Mouse (Mus musculus) adrenal gland, postnatal 4 days (tissue): ENCODE results near the gene Efcab11. TPM values are rescaled to one million over a fixed set of nuclear protein-coding genes. Genes with fewer than 3 reads are reported as not detected.

ENCODE experiments used
- DNase-seq, 2 experiments: peaks; one replicate each; pipeline ENCODE4 v3.0.0; 2021 to 2022; ENCODE audit warnings: low spot score in 2 of 2, mixed read lengths in 2 of 2
- total RNA-seq, 2 experiments: library from RNA; stranded (reverse); gene quantifications; 2 replicates each; pipeline ENCODE4 v1.2.3; 2021

Gene Efcab11
- total RNA-seq, 2 experiments from 2014 or later, result 2.3 to 2.7 TPM

DNA sequence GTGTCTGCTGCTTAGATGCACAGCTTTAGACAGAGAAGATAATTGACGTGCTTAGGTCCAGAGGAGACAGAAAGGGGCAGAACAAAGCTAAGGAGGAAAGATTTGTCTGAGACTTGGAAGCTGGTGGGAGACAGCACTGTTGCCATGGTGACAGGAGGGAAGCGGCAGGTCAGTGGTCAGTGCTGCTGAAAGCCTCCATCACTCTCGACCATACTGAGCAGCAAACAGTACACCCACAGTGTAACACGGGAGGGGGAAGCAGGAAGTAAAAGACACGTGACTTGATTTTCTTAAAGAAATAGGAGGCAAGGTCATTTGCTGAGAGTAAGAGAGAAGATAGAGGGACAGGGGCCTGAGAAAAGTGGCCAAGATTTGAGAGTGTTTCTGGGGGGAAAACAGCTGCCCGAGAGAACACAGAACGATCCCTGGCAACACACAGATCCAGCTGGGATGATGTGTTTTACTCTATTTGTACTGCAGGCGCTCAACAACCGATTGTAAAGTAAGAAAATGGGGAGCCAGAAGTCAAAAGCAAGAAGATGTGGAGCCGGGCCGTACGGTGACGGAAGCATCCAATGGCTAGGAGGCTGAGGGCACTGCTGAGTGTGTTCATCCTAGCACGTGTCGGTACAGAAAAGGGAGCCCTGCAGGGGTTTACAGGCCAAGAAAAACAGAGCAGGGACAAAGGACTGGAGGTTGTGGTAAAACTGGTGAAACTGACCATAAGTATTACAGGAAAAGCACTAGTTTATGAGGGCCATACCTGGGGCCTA, 126.3 kb downstream of the Efcab11 start:
- no peak for DNase-seq

DNA sequence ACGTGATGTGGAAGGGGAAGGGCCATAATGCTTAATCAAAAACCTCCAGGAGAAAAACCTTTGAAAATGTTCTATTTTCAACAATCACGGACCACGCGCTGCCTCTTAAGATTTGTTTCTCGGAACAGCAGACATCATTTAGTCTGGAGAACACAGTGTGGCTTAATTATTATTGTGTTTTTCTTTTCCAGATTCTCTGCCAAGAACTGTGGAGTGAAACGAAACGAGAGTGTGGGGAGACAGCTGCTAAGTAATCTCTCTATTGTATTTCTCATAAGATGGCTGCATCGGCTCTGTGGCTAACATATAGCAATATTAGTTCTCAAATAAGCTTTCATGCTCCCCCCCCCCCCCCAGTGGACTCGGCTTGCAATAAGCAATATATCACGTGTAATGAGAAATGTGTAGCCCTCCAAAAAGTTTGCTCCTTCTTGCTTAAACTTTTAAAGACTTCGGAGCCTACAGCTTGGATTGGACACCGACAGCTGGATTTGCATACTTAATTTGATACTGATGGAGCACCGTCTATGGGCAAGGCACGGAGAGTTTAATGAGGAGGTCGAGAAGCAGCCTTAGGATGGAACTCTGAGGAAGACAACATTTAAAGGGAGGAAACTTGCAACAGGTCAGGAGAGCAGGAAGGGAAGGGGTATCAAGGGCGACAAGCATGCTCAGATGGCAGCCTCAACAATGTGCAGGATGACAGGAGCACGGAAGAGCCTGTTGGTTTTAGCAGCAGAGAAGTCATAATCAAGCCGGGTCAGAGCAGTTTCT, 127.1 kb downstream of the Efcab11 start:
- no peak for DNase-seq

DNA sequence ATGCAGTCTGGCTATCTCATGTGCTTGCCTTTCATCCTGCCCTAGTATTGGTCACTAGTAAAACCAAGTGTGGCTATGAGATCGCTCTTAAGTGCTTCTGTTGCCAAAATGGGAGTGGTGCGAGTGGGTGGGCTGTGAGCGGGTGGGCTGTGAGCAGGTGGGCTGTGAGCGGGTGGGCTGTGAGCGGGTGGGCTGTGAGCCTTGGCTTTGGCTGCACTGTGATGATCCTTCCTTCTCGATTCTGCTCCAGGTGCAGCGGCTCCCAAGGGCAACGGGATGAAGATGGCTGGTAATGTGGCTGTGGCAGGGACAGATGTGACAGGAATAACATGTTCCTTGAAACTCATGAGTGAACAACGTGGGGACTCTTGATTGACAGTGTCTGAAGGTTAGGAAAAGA, 128.0 kb downstream of the Efcab11 start:
- no peak for DNase-seq

DNA sequence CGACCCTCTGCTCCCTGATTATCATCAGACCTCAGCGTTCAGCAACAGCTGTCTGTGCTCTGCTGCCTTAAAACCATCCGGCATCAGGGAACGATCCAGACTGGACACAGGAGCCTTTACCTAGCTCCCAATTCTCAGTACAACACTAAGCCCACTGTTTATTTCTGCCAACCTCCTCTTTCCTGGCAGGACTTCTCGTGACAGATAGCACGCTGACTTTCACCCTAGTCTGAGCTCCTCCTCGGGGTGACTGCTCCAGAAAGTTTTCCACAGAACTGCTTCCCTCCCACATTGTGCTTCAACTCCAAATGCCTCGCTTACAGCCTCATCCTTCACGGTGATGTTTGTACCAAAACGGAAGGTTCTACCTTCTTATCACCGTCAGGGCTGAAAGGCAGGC, 131.3 kb downstream of the Efcab11 start:
- no peak for DNase-seq

DNA sequence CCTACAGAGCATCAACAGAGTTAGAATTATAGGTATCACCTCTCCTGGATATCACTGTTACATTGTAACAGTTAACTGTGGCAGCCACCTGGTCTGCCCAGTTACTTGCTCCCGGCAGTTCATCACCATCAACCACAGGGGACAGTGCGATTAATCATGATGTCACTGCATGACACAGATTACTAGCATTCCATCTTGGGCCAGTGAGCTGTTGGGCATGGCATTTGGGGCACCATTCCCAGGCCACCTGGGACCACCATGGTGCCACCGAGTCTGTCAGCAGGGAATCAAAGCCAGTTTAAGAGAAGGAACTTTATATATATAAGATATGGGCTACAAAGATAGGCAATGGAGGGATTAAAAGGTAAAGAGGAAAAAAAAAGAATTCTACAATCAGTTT, 134.8 kb downstream of the Efcab11 start:
- no peak for DNase-seq

DNA sequence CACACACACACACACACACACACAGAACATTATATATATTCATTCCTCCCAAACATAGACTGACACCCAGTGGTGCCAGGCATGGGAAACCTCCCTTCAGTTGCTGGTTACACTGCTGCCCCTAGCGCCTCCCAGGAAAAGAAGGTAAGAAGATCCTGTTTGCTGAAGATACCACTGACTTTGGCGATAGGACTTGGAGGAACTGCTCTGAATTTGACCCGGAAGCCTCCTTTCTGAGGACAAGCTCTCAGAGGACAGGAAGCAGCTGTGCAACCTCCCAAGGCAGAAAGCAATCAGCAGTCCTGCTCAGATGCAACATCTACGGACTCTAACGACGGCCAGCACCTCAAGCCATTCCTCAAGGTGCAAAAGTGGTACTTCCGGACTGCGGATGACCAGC, 142.6 kb downstream of the Efcab11 start:
- no peak for DNase-seq

DNA sequence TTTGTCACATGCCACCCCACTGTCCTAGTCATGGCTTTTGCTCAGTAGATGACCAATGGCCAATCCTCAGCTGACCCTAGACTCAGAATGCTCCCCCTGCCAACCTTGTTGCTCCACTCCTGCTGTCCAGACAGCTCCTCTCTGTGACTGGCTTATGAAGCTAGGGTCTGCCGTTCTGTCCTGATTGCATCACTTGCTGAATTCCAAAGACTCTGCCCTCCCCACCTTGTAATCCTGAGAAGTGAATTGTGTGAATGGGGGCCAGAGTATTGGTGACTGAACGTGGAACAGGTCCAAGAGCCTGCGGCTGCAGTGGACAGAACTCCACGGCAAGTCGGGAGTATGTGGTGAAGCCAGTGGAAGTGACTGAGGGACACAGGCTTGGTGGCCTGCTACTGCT, 145.0 kb downstream of the Efcab11 start:
- DNase-seq, result no peak

DNA sequence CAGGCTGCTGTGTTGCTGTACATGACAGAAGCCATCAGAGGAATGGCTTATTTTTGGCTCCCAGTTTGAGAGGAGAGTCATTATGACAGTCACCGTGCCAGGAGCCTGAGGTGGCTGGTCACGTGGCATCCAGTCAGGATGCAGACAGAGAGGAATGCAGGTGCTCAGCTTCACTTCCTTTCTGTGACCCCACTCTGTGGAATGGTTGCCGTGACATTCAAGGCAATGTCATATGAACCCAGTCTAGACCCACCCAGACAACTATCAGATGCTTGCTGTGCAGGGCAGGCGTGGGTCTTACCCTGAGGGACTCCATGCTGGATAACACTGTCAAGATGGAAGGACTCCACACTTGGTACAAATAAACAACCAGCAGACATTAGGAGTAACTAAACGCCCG, 146.0 kb downstream of the Efcab11 start:
- no peak for DNase-seq

DNA sequence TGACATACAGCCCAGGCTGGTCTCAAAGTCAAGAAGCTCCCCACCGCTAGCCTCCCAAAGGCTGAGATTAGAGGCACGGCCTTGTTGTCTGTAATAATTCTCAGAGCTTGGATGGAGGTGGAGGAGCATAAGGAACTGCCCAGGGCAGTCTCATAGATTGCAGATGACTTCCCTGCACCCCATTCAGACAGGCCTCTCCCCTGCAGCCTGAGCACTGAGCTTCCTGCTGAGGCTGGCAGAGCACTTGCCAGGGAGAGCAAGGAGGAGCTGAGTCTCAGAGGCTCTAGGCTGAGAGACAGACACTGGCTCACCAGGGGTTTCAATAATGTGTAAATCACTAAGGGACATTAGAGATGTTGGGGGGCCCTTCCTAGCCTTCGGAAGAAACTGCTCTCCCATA, 147.3 kb downstream of the Efcab11 start:
- DNase-seq, result no peak

DNA sequence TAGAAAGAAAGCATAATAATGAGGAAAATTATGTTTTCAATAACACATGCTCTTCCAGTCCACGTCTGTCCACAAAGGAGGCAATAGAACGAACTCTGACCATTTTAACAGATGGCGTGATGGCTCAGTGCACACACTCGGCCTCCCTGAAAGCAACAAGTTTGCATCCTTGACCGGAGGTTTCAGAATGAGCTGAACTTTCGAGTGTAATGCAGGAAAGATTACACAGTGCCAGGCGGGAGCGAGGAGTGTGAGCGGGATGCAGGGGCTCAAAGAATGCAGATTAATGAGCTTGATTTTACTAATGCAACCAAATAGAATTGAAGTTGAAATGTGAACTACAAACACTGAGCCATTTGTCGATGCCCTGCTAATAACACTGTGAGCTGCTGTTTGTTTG, 149.1 kb downstream of the Efcab11 start:
- DNase-seq, result no peak

DNA sequence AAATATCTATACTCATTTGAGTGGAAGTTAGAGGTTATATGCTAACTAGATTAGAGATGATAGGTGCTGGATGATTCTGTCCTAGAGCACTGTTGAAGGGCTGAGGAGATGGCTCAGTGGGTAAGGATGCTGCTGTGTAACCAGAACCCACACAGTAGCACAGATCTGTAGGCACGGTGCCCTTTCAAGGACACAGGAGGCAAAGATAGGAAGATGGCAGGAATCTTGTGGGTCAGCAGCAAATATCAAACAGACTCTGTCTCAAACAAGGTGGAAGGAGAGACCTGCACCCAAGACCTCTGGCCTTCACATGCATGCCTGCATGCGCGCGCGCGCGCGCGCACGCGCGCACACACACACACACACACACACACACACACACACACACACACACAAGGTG, 160.0 kb downstream of the Efcab11 start:
- no peak for DNase-seq

DNA sequence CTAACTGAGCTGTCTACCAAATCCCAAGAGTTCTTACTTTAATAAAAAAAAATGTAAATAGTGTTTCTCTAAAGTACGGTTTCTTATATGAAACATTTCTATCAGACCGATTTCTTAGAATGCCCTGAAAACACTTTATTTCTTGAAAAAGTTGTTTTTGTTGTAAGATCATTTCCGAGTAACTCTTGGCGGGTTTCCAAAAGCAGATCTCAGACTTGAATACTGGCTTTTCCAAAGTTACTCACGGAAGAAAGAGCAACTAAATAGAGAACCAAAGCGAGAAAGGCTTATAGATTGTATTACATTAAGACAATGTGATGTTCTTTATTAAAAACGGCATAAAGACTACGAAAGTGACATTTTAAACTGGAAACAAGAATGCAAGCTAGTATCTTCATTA, 160.4 kb downstream of the Efcab11 start:
- no peak for DNase-seq

DNA sequence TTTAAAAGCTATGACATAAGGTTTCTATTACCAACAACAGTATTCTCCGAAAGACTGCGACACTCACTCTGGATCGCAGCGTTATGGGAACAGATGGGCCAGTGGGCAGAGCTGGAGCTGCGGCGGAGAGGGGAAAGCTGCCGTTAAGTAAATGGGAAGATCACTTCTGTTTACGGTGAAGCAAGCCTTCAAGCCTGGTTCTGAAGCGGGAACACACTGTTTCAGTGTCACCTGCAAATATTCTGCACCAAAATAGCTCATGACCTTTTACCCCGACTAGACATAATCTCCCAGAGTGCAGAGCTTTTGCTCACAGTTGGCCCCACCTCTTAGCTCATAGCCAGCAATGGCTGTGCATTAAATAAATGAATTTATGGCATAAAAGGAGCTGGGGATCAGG, 162.9 kb downstream of the Efcab11 start:
- DNase-seq, result no peak

DNA sequence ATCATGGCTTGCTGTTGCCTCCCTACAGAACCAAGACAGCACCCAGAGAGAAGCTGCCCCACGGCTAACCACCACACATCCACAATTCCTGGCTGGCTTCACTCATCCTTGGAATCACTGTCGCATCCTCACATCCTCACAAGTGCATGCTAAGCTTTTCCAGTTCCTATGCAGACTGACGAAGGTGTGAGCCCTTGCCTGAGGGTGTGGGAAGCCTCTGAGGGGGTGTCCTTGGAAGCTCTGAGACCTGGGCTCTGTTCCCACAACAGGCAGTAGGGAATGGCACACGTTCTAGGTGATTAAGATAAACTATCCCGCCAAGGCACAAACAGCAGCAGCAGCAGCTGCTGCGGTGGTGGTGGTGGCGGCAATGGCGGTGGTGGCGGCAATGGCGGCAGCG, 164.5 kb downstream of the Efcab11 start:
- DNase-seq, result no peak

DNA sequence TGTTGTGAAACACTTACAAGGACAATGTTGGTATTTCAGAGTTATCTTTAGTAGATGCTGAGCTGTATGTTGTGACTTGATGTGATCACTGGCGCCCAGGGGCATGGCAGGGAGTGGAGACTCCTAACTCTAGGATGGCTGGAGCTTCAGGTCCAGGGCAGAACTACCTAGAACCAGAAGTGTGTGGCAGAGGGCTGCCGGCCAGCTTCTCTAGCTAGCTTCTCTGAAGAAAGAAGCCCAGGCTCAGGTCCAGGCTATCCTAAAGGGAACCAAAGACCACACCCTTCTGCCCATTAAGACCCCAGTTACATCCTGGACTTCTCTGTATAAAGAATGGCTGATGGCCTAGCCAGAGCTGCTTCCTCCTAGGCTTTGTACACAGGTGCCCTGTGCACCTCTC, 166.1 kb downstream of the Efcab11 start:
- no peak for DNase-seq

DNA sequence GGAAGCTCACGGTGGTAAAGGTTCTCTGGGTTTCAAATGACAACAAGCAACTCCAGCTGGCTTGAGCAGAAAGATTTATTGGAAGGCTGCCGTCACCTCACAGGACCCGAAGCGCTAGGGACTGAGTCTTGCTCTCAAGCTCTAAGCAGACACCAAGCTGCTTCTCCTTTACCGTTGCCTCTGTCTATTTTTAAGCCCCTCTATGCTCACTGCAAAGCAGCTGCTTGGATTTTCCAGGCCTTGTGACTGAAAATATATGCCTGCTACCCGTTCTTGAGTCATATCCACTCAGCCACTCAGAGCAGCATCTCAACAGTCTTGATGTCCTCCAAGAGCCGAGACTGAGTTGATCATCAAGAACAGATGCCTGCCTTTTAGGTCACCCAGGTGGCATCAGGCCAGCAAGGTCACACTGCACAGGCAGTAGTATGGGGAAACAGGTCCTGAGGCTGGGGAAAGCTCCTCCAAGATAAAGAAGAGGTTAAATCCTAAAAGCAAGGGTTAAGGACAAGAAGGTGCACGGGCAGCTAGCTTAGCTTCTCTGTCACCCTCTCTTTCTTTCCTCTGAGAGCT, 168.1 kb downstream of the Efcab11 start:
- DNase-seq, result no peak

DNA sequence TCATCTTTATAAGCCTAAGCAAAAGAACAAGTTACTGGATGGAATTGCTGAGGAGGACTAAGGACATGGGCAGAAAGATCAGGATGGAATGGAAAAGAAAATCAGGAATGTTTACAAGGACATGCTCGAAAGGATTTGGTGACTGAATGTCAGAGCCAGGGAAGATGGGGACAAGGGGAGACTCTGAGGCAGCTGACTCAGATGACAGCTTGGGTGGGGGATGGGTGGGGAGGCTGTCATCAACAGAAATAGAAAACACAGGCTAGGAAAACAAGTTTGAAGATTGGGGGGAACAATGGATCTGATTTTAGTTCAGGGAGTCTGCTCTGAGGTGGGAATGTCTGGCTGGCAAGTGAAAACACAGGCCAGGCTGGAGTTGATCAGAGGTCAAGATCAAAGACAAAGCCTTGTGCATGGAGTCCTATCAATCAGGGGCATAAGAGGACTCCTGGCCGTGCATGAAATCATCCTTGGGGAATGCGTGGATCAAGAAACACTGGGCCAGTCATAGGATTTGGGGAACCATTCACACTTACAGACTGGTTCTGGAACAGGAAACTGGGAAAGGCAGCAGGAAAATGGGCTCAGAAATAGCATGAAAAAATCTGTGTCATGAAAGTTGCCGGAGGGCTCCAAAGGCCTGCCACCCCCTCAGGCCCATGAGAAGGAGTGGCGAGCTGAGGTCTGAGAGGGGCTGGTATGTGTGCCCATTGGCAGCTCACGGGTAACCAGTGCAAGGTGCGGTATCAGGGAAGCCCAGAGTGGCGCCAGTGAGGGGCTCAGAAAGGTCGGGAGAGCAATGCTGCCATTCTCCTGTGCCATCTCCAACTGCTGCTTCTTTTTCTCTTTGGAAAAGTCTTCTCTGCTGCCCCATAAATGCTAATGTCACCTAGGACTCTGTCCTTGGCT, 168.9 kb downstream of the Efcab11 start:
- DNase-seq, result no peak

DNA sequence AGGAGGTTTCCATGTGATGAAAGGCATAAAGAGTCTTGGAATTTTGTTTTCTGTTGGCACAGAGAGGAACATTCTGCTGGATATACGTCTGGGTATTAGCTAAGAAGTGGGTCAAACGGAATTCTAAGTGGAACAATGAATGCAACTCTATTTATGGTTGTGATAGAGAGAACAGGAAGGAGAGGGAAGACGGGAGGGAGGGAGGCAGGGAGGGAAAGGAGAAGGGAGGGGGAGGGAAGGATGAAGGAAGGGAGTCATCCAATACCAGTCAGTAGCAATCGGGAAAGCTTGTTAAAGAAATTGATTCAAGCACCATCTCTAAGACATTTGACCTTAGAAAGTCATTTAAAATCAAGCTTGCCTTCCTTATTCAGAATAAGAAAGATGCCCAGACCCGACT, 172.0 kb downstream of the Efcab11 start:
- DNase-seq, result no peak

DNA sequence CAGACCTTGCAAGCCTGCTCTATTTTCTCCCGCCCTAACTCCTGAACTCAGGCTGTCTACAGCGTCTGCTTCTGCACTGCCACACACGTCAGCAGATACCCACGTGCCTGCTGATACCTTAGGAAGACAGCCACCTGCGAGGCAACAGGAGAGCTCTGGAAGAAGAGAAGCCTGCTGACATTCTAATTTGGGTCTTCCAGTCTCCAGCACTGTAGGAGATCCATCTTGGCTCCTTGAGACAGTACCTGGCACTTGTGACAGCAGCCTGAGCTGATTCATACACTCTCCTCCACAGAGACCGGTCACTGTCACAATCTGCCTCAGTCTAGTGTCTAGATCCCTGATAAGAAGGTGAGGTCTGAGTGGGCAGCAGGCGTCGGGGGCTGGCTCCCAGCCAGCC, 182.0 kb downstream of the Efcab11 start:
- no peak for DNase-seq

DNA sequence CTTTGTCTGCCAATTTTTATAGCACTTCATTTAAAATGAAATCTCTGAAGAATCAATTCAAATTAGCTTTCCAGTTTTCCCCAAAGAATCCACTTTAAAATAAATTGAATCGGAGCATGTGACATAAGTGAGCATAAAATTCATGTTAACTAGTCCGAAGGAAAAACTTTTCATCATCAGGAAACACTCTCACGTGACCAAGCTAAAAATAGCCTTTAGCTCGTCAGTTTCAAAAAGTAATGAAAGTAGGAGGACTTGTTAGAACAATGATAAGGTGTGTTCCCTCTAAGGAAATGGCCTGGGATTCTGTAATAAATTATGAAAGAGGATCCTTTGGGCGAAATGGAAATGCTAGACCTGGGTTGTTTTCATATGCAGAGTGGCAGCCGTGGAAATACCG, 183.9 kb downstream of the Efcab11 start:
- no peak for DNase-seq

DNA sequence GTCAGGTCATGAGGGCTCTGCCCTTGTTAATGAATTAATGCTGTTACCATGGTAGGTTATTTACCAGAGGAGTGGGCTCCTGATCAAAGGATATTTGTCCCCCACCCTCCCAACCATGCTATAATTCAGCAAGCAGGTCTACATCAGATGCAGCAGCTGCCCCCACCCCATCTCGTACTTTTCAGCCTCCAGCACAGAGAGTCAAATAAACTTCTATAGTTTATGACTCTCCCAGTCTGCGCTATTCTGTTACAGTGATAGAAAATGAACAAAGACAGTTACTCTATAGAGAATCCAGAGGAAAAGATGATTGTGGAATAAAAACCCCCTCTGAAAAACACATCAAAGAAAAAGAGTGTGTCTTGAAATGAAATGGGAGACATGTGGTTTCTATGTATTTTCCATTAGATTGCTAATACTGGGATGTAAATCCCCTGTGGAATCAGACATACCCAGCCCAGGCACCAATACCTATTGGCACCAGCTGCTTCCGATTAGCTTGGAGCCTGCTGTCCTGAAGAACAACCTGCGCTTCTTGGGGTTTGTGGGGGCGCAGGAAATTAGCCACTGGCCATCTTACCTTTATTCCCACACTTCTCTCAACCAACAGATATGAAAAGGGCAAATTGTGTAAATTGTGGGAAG, 184.7 kb downstream of the Efcab11 start:
- DNase-seq, result no peak
